Mouse (Mus musculus) embryonic facial prominence, embryonic 12.5 days (tissue): ENCODE results near the gene Tmem145. TPM values are rescaled to one million over a fixed set of nuclear protein-coding genes. Genes with fewer than 3 reads are reported as not detected.
A peak's percentile ranks its signal among the peaks of the same experiment; 100 is the strongest.
"Not testable (repeated sequence)": the region's sequence is repeated elsewhere in the genome, so short reads cannot be mapped to it uniquely, and the experiment has no call there.

Source experiments
- ATAC-seq: fragments of 200-750 bp; cut with Nextera tagmentation; 2 replicates; pipeline ENCODE4 v1.8.0; 2017; ENCODE audit not compliant: insufficient number of reproducible peaks, insufficient read depth, low FRiP score, low TSS enrichment
- H3K27ac ChIP-seq: fragments of 300-500 bp; sonication (generic); 2 replicates; pipeline ENCODE4 v1.5.1; 2016; ENCODE audit warnings: mild to moderate bottlenecking
- H3K27me3 ChIP-seq: fragments of 300-500 bp; sonication (generic); 2 replicates; pipeline ENCODE4 v1.6.1; 2016; ENCODE audit warnings: mild to moderate bottlenecking, moderate library complexity
- H3K36me3 ChIP-seq: fragments of 300-500 bp; sonication (generic); 2 replicates; pipeline ENCODE4 v1.6.1; 2016; ENCODE audit warnings: mild to moderate bottlenecking
- H3K4me1 ChIP-seq: fragments of 300-500 bp; sonication (generic); 2 replicates; pipeline ENCODE4 v1.6.1; 2016
- H3K4me2 ChIP-seq: fragments of 300-500 bp; sonication (generic); replicated peaks from 2 replicates; pipeline ENCODE4 v1.6.1; 2016; ENCODE audit warnings: mild to moderate bottlenecking, moderate library complexity
- H3K4me3 ChIP-seq: fragments of 300-500 bp; sonication (generic); 2 replicates; pipeline ENCODE4 v1.5.1; 2016; ENCODE audit warnings: mild to moderate bottlenecking
- H3K9ac ChIP-seq: fragments of 300-500 bp; sonication (generic); 2 replicates; pipeline ENCODE4 v1.6.1; 2016; ENCODE audit warnings: mild to moderate bottlenecking, moderate library complexity
- H3K9me3 ChIP-seq: fragments of 300-500 bp; sonication (generic); 2 replicates; pipeline ENCODE4 v1.6.1; 2016; ENCODE audit warnings: mild to moderate bottlenecking, moderate library complexity
- WGBS: fragments of 180-500 bp; shearing (Covaris S2); methylation state at CpG from one replicate; pipeline ENCODE4 v1.1.7; 2016; 5-methylcytosine and 5-hydroxymethylcytosine counted together
- polyA plus RNA-seq: library from polyadenylated mRNA; unstranded; fragments of >200 nt; fragmentation: Nextera tagmentation; extraction: Ambion mirVana; gene quantifications from 2 replicates; pipeline ENCODE4 v1.2.1, GENCODE M21; 2016

The Tmem145 gene
- polyA plus RNA-seq = 2.7 and 4.0 TPM in 2 replicates

- Histone ChIP-seq H3K4me3 (peak within 1 kb of the TSS; percentile 49), H3K27ac (peak within 1 kb of the TSS; percentile 52; the same call in 1 of the 2 replicates), H3K4me1 (peaks cover 8% of the 10 kb centered on the region), H3K27me3 (peaks cover 26% of the 10 kb centered on the region), H3K36me3 (no peaks in the 10 kb centered on the region), H3K9ac (peak within 1 kb of the TSS; percentile 50), H3K9me3 (no peaks in the 10 kb centered on the region), H3K4me2 (peak within 1 kb of the TSS; percentile 95)
- WGBS = under 1% methylated on average over 47 of the region's 47 CpGs
- peak; percentile 87 for ATAC-seq
These were observed at the start of gene Tmem145 for GRCm38 (mm10) chr7:25305956-25306613. Gene Tmem145 (plus strand): TSS chr7:25306106.

- Histone ChIP-seq H3K4me3 (no peak overlapping the region), H3K27ac (no peak overlapping the region), H3K36me3 (no peaks in the 10 kb centered on the region), H3K27me3 (no peaks in the 10 kb centered on the region), H3K4me2 (no peak overlapping the region), H3K9me3 (no peaks in the 10 kb centered on the region), H3K9ac (no peak overlapping the region), H3K4me1 (peaks cover 7% of the 10 kb centered on the region; the same call in 1 of the 2 replicates)
- no peak for ATAC-seq
- 75% methylated on average over 1 of the region's 1 CpGs for WGBS
These were observed 44.0 kb upstream of the Tmem145 start for GRCm38 (mm10) chr7:25261896-25262295.

- H3K27ac ChIP-seq = no peak overlapping the region
- no peak overlapping the region for H3K4me2 ChIP-seq
- no peaks in the 10 kb centered on the region for H3K9me3 ChIP-seq
- no peaks in the 10 kb centered on the region for H3K36me3 ChIP-seq
- H3K27me3 ChIP-seq = no peaks in the 10 kb centered on the region
- H3K9ac ChIP-seq = no peak overlapping the region
- peaks cover 13% of the 10 kb centered on the region; the same call in 1 of the 2 replicates for H3K4me1 ChIP-seq
- ATAC-seq = no peak
- H3K4me3 ChIP-seq = no peak overlapping the region
- WGBS = 23% methylated on average over 17 of the region's 17 CpGs
These were observed 41.7 kb upstream of the Tmem145 start for GRCm38 (mm10) chr7:25263968-25264870.

- H3K4me2 ChIP-seq, ATAC-seq, H3K36me3 ChIP-seq, H3K27ac ChIP-seq, H3K4me3 ChIP-seq, H3K9ac ChIP-seq, H3K9me3 ChIP-seq, H3K27me3 ChIP-seq: not testable (repeated sequence)
- 86% methylated on average over 5 of the region's 5 CpGs for whole genome bisulfite sequencing
- peaks cover 25% of the 10 kb centered on the region for H3K4me1 ChIP-seq
These were observed 40.2 kb upstream of the Tmem145 start for GRCm38 (mm10) chr7:25265743-25266142.

GRCm38 (mm10) chr7:25266180-25266962 lies 39.5 kb upstream of the Tmem145 start:
- no peak for ATAC-seq
- Histone ChIP-seq H3K4me1 (peaks cover 25% of the 10 kb centered on the region), H3K4me2 (peak overlapping the region; percentile 48), H3K27ac (no peak overlapping the region), H3K9me3 (no peaks in the 10 kb centered on the region), H3K4me3 (no peak overlapping the region), H3K27me3 (no peaks in the 10 kb centered on the region), H3K9ac (no peak overlapping the region), H3K36me3 (peaks cover 5% of the 10 kb centered on the region)
- 86% methylated on average over 8 of the region's 8 CpGs for WGBS

GRCm38 (mm10) chr7:25267301-25267750 lies 38.6 kb upstream of the Tmem145 start, which contains the start of gene Cic:
Gene Cic (plus strand): TSS chr7:25267704.
- Histone ChIP-seq H3K9me3 (no peaks in the 10 kb centered on the region), H3K27ac (peak within 1 kb of the TSS; percentile 85), H3K4me1 (peaks cover 25% of the 10 kb centered on the region), H3K9ac (peak within 1 kb of the TSS; percentile 81), H3K36me3 (peaks cover 15% of the 10 kb centered on the region), H3K4me2 (peak within 1 kb of the TSS; percentile 84), H3K27me3 (no peaks in the 10 kb centered on the region), H3K4me3 (peak within 1 kb of the TSS; percentile 87)
- under 1% methylated on average over 29 of the region's 29 CpGs for WGBS
- peak; percentile 74 for ATAC-seq

- ATAC-seq = peak; percentile 96
- H3K4me3 ChIP-seq = peak overlapping the region; percentile 87
- WGBS = under 1% methylated on average over 33 of the region's 33 CpGs
- H3K9me3 ChIP-seq = no peaks in the 10 kb centered on the region
- H3K27ac ChIP-seq = peak overlapping the region; percentile 85
- H3K27me3 ChIP-seq = no peaks in the 10 kb centered on the region
- peaks cover 21% of the 10 kb centered on the region for H3K36me3 ChIP-seq
- peaks cover 25% of the 10 kb centered on the region for H3K4me1 ChIP-seq
- H3K9ac ChIP-seq = peak overlapping the region; percentile 81
- peak overlapping the region; percentile 84 for H3K4me2 ChIP-seq
These were observed 38.0 kb upstream of the Tmem145 start for GRCm38 (mm10) chr7:25267751-25268463.

- 5% methylated on average over 7 of the region's 7 CpGs for WGBS
- Histone ChIP-seq H3K4me2 (peak overlapping the region; percentile 84), H3K9ac (peak overlapping the region; percentile 81), H3K27ac (peak overlapping the region; percentile 75; the same call in 1 of the 2 replicates), H3K27me3 (no peaks in the 10 kb centered on the region), H3K4me3 (peak overlapping the region; percentile 87), H3K36me3 (peaks cover 28% of the 10 kb centered on the region), H3K9me3 (no peaks in the 10 kb centered on the region), H3K4me1 (peaks cover 25% of the 10 kb centered on the region)
- no peak for ATAC-seq
These were observed 37.3 kb upstream of the Tmem145 start for GRCm38 (mm10) chr7:25268588-25268987.

- ATAC-seq = no peak
- Histone ChIP-seq H3K4me1 (peaks cover 23% of the 10 kb centered on the region), H3K4me3 (peak overlapping the region; percentile 87), H3K27ac (no peak overlapping the region), H3K9ac (peak overlapping the region; percentile 81), H3K9me3 (no peaks in the 10 kb centered on the region), H3K36me3 (peaks cover 32% of the 10 kb centered on the region), H3K27me3 (no peaks in the 10 kb centered on the region), H3K4me2 (peak overlapping the region; percentile 84)
- WGBS = 59% methylated on average over 4 of the region's 4 CpGs
These were observed 36.9 kb upstream of the Tmem145 start for GRCm38 (mm10) chr7:25269029-25269428.

GRCm38 (mm10) chr7:25269545-25270271 lies 36.2 kb upstream of the Tmem145 start:
- Histone ChIP-seq H3K9ac (peak overlapping the region; percentile 33; the same call in 1 of the 2 replicates), H3K9me3 (no peaks in the 10 kb centered on the region), H3K4me2 (peak overlapping the region; percentile 84), H3K4me3 (peak overlapping the region; percentile 87), H3K27ac (0 out of 2 replicates have a peak overlapping the region, but pooled peaks have one; percentile 12), H3K36me3 (peaks cover 36% of the 10 kb centered on the region), H3K4me1 (peaks cover 20% of the 10 kb centered on the region), H3K27me3 (no peaks in the 10 kb centered on the region)
- ATAC-seq = no peak
- 84% methylated on average over 8 of the region's 8 CpGs for WGBS
